Mouse (Mus musculus): ENCODE data around the gene Ube2o. TPM values are rescaled to one million over a fixed set of nuclear protein-coding genes. Genes with fewer than 3 reads are reported as not detected.

Gene Ube2o
- total RNA-seq, 2 experiments from 2014 or later = 20.8 to 29.8 TPM

DNA sequence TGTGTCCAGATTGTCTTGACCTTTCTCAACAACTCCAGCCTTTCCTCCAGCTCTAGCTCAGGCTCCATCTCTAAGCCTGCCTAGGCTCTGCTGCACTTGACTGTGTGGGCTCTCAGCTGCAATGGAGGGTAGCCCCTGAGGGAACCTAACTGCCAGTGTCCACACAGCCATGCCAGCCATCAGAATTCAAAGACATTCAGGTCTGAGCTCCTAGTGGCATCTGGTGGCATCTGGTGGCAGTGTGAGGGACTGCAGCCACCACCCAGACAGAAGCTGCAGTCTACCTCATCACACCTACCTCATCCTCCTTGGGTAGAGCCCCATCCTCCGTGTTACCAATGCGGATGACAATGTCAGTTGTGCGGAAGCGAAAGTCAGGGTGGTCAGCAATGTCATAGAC is 38.1 kb downstream of the Ube2o start:
- peak; percentile 66 for DNase-seq

GRCm38 (mm10) chr11:116541183-116541582 is 40.1 kb downstream of the Ube2o start:
- no peak for DNase-seq

GRCm38 (mm10) chr11:116538142-116538735 is 43.0 kb downstream of the Ube2o start:
- no peak for DNase-seq

DNA sequence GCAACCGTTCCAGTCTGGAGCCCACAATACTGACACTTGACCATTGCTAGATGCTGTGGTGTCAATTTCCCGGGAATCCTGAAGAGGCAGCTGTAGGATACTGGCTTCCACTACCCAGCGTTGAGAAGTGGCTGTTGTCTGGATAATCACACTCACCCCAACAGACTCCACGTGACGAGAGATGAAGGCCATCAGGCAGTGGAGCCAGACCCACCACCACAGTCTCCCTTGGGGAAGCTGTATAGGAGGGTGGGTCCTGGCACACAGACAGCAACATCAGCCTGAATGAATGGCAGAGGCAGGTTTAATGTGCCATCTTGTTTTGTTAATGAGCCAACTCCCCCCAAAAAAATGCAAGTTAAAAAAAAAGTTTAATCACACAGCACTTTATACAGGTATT is 43.9 kb downstream of the Ube2o start:
- DNase-seq = no peak

DNA sequence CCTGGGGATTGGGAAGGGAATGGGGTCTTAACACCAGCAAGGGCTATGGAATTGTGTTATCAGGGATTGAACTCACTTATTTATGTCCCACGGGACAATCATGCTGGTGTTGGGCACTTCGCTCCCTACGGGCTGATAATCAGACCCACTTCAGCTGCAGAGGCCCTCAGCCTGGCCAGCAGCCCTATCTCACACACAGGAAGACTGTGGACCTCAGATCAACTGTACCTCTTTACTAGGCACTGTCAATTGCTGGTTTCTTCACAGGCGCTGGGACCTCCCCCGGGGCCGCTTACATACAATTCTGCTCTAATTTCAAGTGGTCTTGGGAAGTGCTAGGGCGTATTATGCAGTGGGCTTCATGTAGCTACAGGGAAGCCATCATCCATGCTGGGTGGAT is 44.6 kb downstream of the Ube2o start:
- DNase-seq = no peak

DNA sequence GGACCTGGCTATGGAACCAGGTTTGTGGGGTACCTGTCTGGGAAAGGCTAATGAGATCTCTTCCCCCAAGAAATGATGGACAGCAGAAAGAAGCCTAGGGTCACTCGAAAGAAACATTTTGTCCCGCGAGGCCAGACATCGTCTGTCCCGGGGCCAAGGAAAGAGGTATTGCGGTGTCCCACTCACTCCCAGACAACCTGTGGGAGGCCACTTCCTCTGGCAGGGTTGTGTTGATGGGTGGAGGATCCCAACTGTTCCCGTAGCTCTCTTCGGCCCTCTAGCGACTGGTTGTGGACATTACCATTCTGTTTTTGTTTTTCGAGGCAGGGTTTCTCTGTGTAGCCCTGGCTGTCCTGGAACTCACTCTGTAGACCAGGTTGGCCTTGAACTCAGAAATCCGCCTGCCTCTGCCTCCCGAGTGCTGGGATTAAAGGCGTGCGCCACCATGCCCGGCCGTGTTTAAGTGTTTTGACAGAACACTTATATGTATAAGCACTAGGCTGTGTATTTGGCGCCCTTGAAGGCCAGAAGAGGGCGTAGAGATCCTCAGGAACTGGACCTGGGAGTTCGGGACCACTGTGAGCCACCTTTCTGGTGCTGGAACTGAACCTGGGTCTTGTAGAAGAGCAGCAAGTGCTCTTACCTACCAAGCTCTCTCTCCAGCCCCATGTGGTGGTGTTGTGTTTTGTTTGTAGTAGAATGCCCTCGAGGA is 46.9 kb downstream of the Ube2o start:
- DNase-seq = peak; percentile 77

DNA sequence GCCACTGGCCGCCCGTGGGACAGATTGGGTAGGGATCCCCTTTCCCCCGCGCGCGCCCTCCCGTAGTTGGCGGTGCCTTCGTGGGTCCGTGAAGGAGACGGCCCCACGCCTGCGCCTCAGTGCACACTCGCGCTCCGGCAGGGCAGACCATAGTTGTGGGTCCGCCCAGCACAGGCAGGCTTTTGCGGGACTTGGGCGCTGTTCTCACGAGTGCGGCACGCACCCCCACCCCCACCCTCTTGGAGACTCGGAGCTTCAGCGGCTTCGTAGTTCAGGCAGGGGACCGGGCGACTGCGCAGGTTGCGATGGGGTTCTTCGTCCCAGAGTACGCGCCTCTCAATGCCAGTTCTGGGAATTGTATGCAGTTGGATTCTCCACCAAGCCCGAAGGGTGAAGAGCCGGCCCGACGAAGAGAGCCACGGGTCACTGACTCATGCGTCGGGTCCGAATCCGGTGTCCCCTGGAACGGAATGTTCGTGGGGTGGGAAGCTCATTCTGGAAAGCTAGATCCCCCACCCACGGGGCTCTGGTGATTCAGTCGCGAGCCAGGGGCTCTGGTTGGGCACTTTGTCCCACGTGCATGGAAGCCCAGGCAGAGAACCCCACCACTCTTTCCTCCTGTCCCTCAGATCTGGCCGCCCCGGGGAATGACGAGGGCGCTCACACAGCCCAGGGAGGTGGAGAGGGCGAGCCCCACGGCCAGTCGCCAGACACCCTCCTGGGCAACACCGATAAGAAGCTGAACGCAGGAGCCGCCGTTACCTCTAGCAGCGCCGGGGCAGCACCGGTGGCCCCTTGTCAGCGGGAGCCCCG is 47.7 kb downstream of the Ube2o start:
- DNase-seq = peak; percentile 39

DNA sequence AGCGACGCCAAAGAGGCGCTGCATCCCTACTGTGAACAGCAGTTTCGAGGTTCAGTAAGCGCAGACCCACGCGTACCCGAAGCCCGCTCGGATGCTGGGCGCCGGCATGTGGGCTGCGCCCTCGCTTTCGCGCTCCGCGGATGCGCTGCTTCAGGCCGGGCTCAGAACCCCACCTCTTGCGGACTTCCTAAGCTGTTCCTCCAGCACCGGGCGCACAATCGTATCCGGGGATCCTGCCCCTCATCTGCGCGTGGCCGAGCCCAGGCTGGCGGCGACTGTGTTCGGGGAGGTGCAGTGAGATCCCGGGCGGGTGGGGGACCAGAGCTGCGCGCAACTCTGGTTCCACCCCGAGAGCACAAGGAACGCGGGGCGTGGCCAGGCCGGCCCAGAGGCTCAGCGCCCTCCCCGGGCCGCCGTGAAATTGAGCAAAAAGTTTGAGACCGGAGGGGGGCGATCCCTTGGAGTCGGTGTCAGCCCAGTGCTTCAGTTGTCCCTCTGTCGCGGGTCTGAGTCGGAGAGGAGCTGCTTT is 48.4 kb downstream of the Ube2o start:
- peak; percentile 74 for DNase-seq

DNA sequence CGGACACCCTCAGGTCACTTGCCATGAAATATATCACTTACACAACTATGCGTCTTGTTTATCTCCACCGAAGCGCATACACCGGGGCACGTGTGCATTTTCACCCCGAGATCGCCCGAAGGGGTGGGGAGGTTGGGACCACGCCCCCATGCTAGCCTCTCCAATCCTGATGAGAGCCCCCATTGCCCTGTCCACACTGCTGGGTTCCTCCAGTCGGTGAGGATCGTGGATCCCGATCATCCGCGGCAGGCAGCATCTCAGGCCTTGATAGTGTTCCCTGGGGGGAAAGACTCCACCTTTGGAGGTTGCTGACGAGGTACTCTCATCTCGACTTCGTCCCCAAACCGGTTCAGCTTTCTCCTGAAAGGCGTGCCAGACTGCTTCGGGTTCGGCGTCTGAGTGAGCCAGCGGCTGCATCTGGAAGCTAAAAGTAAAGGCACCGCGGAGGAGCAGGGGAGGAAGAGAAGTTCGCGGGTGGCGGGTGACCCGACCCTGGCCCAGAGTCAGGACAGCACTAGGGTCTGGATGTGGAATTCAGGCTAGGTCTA is 48.9 kb downstream of the Ube2o start:
- DNase-seq = no peak

DNA sequence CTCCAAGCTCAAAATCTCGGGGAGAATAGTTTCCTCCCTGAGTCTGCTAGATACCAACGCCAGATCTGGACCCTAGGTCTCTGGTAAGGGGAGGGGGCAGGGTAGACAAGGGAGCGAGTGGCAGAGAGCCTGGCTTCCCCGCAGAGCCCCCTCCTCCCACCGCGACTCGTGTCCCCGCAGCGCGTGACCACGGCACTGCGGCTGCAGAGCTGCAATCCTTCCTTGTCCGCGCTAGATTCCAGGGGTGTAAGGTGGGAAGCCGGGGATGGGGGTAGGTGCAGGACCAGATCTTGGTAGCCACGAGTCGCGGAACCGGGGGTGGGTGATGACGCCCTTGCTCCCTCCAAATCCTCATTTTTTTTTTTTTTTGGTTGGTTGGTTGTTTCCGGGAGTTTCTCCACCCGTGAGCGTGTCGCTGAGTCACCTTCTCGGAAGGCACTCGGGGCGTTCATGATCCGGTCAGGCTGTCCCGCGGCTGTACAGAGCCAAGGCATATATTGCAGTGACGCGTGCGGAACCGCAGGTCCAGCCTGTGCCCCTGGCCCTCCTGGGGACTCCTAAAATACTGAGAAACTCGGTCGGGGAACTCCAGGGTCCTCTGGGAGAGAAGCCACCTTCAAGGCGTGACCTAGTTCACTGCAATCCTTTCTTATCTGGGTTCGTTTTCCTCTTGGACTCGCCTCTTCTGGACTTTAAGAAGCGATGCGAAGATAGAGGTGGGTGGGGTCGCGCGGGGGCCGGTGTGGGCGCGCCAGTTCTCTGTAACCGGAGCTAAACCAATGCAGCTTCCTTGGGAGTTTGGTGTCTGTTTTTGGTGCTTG is 49.7 kb downstream of the Ube2o start:
- no peak for DNase-seq

- DNase-seq = no peak
These were observed 50.8 kb downstream of the Ube2o start, which contains the start of gene Sphk1 for GRCm38 (mm10) chr11:116530187-116531147. TSS of gene Sphk1 (plus strand) at chr11:116530925.

- DNase-seq = no peak
These were observed 52.5 kb downstream of the Ube2o start for GRCm38 (mm10) chr11:116528636-116529320.

DNA sequence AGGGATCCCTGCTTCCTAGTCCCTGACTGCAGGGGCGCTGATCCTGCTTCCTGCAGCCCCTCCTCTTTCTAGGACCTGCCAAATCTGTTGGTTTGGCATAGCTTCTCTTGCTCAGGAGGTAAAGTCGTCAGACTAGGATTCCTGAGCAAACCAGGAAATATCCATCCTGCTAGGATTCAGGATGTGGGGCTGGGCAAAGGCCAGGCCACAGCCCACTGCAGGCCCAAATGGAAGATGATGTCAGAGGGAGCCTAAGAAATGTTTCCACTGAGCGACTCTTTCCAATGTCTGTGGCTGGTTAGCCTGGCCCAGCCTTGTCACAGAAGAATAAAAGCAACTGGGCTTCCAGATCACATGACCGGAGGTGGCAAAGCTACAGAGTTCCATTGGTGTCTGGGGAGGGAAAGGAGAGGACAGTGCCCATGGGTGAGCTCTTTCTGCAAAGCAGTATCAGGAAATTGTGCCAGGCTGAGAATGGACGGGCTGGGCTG is 57.5 kb downstream of the Ube2o start:
- DNase-seq = peak; percentile 43

GRCm38 (mm10) chr11:116522886-116523698 is 58.2 kb downstream of the Ube2o start:
- DNase-seq = peak; percentile 48

- no peak for DNase-seq
These were observed 59.2 kb downstream of the Ube2o start for GRCm38 (mm10) chr11:116522046-116522445.

DNA sequence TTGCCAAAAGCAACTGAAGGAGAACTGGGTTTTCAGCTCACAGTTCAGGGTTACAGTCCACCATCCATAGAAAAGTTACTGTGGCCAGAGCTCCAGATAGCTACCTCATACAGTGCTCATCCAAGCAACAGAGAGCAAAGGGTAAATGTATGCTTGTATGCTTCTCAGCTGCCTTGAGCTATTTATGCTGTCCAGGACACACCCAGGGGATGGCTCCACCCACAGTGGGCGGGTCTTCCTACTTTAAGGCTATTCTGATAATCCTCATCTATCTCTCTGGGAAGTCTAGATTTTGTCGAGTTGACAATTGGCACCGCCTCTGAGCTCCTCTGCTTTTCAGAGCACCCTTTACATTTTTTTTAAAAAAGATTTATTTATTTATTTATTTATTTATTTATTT is 60.1 kb downstream of the Ube2o start:
- peak; percentile 37 for DNase-seq

GRCm38 (mm10) chr11:116518482-116518881 is 62.8 kb downstream of the Ube2o start:
- peak; percentile 44 for DNase-seq

DNA sequence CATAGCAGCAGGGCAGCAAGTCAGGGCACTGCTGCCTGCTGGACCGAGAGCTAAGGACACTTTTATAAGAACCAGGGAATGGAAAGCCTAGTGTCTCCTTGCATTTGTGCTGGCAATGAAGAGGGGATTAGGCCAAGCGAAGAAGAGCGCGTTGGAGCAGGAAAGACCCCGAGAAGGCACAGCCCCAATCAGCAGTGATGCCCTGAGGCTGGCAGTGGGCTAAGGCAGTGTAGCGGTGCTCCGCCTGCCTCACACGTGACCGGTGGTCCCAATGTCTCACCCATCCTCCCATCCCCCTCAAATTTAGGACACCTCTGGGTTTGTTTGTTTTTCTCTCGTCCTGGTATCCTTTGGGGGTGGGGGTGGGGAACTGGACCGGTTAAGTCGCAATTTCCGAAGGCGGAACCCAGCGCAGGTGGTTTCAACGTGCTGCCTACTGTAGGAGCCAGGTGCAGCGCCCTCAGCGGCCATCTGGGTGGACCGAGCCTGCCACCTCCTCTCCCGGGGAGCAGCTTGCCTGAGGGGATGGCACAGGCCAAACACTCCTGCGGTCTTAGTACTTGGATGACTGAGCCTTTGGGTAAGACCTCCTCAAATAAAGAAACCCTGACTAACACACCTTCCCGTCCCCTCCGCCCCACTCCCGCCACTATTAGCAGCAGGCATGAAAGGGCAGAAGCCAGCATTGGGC is 65.8 kb downstream of the Ube2o start:
- DNase-seq = no peak

Measured in adrenal gland, postnatal 10 days (tissue).